Mouse (Mus musculus): ENCODE data around the gene Pdzrn4. TPM values are rescaled to one million over a fixed set of nuclear protein-coding genes. Genes with fewer than 3 reads are reported as not detected.

Gene Pdzrn4
- polyA plus RNA-seq, 1 experiment = 0.06 TPM

GRCm38 (mm10) chr15:92806352-92806751 lies 409.7 kb downstream of the Pdzrn4 start:
- no peaks in the 10 kb centered on the region for H3K4me1 ChIP-seq (ENCODE audit: control insufficient read depth, insufficient read depth, insufficient read length, low read length)
- H3K36me3 ChIP-seq (ENCODE audit: control insufficient read depth, insufficient read depth, low read length) = no peaks in the 10 kb centered on the region
- no peak overlapping the region for H3K27ac ChIP-seq (ENCODE audit: insufficient read depth, low read depth, low read length)
- H3K27me3 ChIP-seq (ENCODE audit: control insufficient read depth, insufficient read depth, low read length) = no peaks in the 10 kb centered on the region
- TF ChIP-seq POLR2A (IDR thresholded peaks at IDR 0.05; ENCODE audit: low read depth, low read length) = no peak
- no peak overlapping the region for H3K4me3 ChIP-seq (ENCODE audit: low read depth, low read length)
- 72% methylated on average over 1 of the region's 1 CpGs for WGBS

Data from small intestine, adult 2 months (tissue).